Mouse (Mus musculus) lung, adult 2 months (tissue): Measurements from ENCODE around the gene Ptprd. TPM values are rescaled to one million over a fixed set of nuclear protein-coding genes. Genes with fewer than 3 reads are reported as not detected.

Experiments used
- DNase-seq: peaks from one replicate; pipeline ENCODE4 v3.0.0; 2022
- H3K4me1 ChIP-seq: fragments of 200-500 bp; 2 replicates; pipeline ENCODE4 v1.6.1; 2011; ENCODE audit warnings: low read length; ENCODE audit not compliant: control insufficient read depth, insufficient read depth
- H3K4me3 ChIP-seq: fragments of 200-500 bp; replicated peaks from 2 replicates; pipeline ENCODE3; 2011; ENCODE audit warnings: low read depth, mild to moderate bottlenecking, control low read depth, low read length; ENCODE audit errors: extremely low read depth
- CTCF ChIP-seq: fragments of 200-500 bp; IDR thresholded peaks from 2 replicates; pipeline ENCODE4 v1.5.1; 2011; ENCODE audit warnings: mild to moderate bottlenecking, low read length, control low read depth; ENCODE audit not compliant: insufficient read depth
- POLR2A ChIP-seq: fragments of 200-500 bp; IDR thresholded peaks from 2 replicates; pipeline ENCODE4 v1.6.1; 2011; ENCODE audit warnings: low read depth, mild to moderate bottlenecking, control low read depth, low read length, borderline replicate concordance; ENCODE audit errors: extremely low read depth
- WGBS: fragments of 180-500 bp; shearing (Covaris S2); methylation state at CpG from one replicate; pipeline ENCODE4 v1.1.7; 2018; 5-methylcytosine and 5-hydroxymethylcytosine counted together
- polyA plus RNA-seq: library from polyadenylated mRNA; depleted of rRNA; stranded (reverse); fragments of >200 nt; gene quantifications from 2 replicates; pipeline ENCODE4 v1.2.3, GENCODE M21; 2012

Ptprd gene
- polyA plus RNA-seq, 1 experiment, result 13.4 TPM

- no peak for DNase-seq
- no peak overlapping the region for H3K4me3 ChIP-seq
- no peaks in the 10 kb centered on the region for H3K4me1 ChIP-seq
- TF ChIP-seq CTCF, result no peak
- TF ChIP-seq POLR2A, result no peak
- 68% methylated on average over 3 of the region's 3 CpGs for WGBS
Observed at GRCm38 (mm10) chr4:77310127-77310788, 901.5 kb downstream of the Ptprd start.

DNA sequence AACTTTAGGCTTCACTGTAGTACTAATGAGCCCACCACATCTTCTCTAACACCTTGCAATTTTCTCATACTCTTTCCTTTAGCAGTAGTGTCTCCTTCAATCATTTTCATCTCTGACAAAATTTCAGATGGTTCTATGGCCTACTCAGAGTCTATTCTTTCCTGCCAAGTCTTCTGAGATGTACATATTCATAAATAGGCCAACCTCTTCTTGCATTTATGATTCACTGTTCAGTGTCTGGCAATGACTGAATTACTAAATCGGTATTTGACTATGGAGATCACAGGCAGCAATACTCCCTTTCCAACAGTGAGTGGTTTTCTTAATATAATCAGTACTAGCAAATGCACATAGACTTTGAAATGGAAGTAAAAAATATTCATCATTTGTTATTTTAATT lies 928.3 kb downstream of the Ptprd start:
- no peaks in the 10 kb centered on the region for H3K4me1 ChIP-seq
- H3K4me3 ChIP-seq, result no peak overlapping the region
- WGBS, result 85% methylated on average over 1 of the region's 1 CpGs
- DNase-seq, result no peak
- TF ChIP-seq POLR2A, result no peak
- no peak for TF ChIP-seq CTCF

DNA sequence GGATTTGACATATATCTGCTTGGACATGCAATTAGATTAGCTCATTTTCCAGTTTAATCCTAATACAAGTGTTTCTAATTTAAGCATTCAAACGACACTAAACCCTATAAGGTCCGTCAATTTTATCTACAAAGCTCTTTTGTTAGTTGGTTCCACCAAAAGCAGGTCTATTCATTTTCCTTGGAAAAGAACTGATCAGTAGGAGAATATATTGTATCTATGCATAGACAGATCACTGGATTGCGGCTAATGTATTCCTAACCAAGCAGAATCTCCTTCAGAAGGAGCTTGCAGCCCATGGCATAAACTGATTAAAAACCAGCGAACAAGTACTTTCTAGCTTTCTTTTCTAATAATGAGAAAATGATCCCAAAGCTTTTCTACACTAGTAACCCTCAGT lies 933.8 kb downstream of the Ptprd start:
- WGBS, result 79% methylated on average over 4 of the region's 4 CpGs
- H3K4me1 ChIP-seq, result no peaks in the 10 kb centered on the region
- no peak overlapping the region for H3K4me3 ChIP-seq
- no peak for TF ChIP-seq POLR2A
- TF ChIP-seq CTCF, result no peak
- no peak for DNase-seq

DNA sequence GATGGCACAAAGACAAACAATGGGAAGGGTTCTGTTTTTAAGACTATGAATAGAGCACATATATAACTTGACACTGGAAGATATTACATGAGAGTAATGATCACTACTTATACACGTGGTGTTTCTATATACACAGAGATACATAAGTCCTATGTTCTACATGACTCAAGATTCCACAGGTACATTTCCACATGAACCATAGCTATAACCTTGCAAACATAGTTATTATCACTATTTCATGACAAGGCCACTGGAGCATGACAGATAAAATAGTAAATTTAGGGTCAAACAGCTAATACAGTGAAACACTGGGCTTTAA lies 951.8 kb downstream of the Ptprd start:
- H3K4me3 ChIP-seq, result no peak overlapping the region
- H3K4me1 ChIP-seq, result no peaks in the 10 kb centered on the region
- 48% methylated on average over 1 of the region's 1 CpGs for WGBS
- no peak for DNase-seq
- TF ChIP-seq POLR2A (no peak), CTCF (no peak)

DNA sequence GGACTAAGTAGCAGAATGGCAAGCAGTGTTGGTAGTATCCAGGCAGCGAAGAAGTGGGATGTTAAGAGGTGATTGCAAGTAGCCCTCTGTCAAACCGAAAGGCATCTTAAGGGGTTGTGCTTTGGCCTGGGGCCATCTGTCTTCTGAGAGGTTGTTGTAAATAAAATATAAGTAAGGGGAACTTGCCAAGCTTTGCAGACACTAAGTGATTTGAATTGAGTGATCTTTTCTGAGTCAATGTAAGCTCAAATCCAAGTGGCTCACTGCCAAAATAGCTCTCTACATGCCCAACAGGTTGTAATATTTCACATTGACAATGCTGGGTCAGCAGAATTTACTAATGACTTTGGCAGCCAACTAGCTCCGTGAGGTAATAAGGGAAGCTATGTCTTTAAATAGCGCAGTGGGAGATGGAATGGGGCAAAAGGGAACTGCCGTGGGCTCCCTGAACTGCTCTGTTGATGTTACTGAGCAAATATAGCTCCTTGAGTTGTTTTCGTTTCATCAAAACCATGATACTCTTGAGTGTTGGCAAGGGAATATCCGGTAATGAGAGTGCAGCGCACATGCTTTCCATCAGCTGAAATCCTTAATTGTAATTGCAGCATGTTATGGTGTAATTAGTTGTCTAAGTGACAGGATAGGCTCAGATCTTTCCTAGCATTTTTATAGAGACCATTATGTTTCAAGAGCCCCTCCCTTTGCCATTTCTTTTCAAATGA lies 952.4 kb downstream of the Ptprd start:
- no peak for TF ChIP-seq POLR2A
- TF ChIP-seq CTCF, result no peak

DNA sequence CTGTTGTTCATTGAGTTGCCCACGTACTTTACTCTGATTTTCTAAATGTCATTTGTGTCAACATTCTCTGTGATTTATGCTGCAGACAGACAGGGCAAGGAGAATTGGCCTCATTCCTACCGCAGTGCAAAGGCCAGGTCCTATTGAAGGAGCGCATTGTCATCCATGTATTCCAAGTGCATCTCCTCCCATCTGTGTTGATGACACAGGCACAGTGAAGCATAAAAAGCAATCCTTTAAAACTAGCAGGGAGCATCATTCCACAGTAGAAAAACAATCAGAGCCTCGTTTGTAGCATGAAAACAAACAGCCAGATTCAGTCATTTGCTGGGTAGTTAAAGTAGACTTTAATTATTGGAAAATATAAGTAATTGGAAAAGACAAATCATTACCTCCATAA lies 960.6 kb downstream of the Ptprd start:
- no peaks in the 10 kb centered on the region for H3K4me1 ChIP-seq
- no peak for TF ChIP-seq POLR2A
- no peak for TF ChIP-seq CTCF
- DNase-seq, result no peak
- no peak overlapping the region for H3K4me3 ChIP-seq
- 70% methylated on average over 4 of the region's 4 CpGs for WGBS

More for the DNA sequence above, 952.4 kb downstream of the Ptprd start:
- WGBS, result 22% methylated on average over 8 of the region's 8 CpGs
- Histone ChIP-seq H3K4me3 (no peak overlapping the region), H3K4me1 (no peaks in the 10 kb centered on the region)
- DNase-seq, result no peak

GRCm38 (mm10) chr4:77249801-77250200 lies 962.0 kb downstream of the Ptprd start:
- no peak for DNase-seq
- Histone ChIP-seq H3K4me3 (no peak overlapping the region), H3K4me1 (no peaks in the 10 kb centered on the region)
- 42% methylated on average over 1 of the region's 1 CpGs for WGBS
- TF ChIP-seq CTCF (no peak), POLR2A (no peak)

DNA sequence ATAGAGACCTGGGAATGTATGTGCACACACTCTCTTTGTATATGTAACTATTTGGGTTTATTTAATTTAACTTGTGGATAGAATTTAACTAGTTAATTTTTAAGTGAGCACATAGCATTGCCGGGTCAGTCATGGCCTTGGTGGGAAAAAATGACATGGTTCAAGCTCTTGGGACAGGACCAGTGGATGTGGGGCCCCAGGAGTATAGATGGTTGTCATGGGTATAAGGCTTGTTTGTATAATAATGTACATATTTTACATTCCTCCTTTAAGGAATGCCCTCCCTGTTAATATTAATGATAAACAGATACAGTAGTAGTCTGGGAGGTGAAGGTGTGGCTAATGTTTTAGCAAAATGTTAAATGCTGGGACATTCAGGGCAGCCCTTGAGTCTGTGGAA lies 962.8 kb downstream of the Ptprd start:
- H3K4me1 ChIP-seq, result no peaks in the 10 kb centered on the region
- WGBS, result 52% methylated on average over 1 of the region's 1 CpGs
- no peak overlapping the region for H3K4me3 ChIP-seq
- TF ChIP-seq CTCF (no peak), POLR2A (no peak)
- DNase-seq, result no peak

GRCm38 (mm10) chr4:77241852-77242455 lies 969.8 kb downstream of the Ptprd start:
- Histone ChIP-seq H3K4me3 (no peak overlapping the region), H3K4me1 (no peaks in the 10 kb centered on the region)
- TF ChIP-seq POLR2A, result no peak
- no peak for TF ChIP-seq CTCF
- no peak for DNase-seq
- WGBS, result 78% methylated on average over 6 of the region's 6 CpGs

DNA sequence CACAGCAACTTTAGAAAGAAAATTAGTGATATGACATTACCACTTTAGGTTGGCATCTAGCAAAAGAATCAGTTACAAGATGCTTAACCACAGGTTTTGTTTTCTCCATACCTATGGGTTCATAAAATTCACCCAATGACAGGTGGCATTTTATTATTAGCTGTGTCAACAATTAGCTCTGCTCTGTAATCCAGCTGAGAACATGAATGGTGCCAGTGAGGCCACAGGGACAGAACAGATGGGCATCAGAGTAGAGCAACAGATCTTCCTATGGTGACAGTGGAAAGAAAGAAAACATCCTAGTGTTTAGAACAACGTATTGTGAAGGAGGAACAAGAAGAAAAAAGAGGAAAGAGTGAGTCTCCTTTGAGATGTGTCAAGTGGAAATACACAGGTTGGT lies 973.6 kb downstream of the Ptprd start:
- no peak for TF ChIP-seq POLR2A
- TF ChIP-seq CTCF, result no peak
- DNase-seq, result no peak
- no peaks in the 10 kb centered on the region for H3K4me1 ChIP-seq
- H3K4me3 ChIP-seq, result no peak overlapping the region
- WGBS, result 58% methylated on average over 1 of the region's 1 CpGs

GRCm38 (mm10) chr4:77233243-77233642 lies 978.5 kb downstream of the Ptprd start:
- Histone ChIP-seq H3K4me1 (no peaks in the 10 kb centered on the region), H3K4me3 (no peak overlapping the region)
- DNase-seq, result no peak
- TF ChIP-seq POLR2A, result no peak
- TF ChIP-seq CTCF, result no peak
- 50% methylated on average over 2 of the region's 2 CpGs for WGBS
